Mouse (Mus musculus): ENCODE measurements around the gene Mavs. TPM values are rescaled to one million over a fixed set of nuclear protein-coding genes. Genes with fewer than 3 reads are reported as not detected.
A peak's percentile ranks its signal among the peaks of the same experiment; 100 is the strongest.
"Not testable (repeated sequence)": the region's sequence is repeated elsewhere in the genome, so short reads cannot be mapped to it uniquely, and the experiment has no call there.

Mavs gene
- polyA plus RNA-seq, 1 experiment from 2014 or later: 7.9 TPM

- no peak overlapping the region for H3K9ac ChIP-seq
- no peak overlapping the region for H3K4me2 ChIP-seq
- no peak overlapping the region for H3K4me3 ChIP-seq
- ATAC-seq (ENCODE audit: low FRiP score, low read depth): no peak
- 87% methylated on average over 7 of the region's 7 CpGs for WGBS
- no peaks in the 10 kb centered on the region for H3K9me3 ChIP-seq
- H3K27ac ChIP-seq (replicated peaks): no peak overlapping the region
- H3K36me3 ChIP-seq: 0 out of 2 replicates have a peak, but pooled peaks cover 5% of the 10 kb centered on the region
- no peaks in the 10 kb centered on the region for H3K27me3 ChIP-seq
- H3K4me1 ChIP-seq (replicated peaks): peaks cover 6% of the 10 kb centered on the region
These were observed 17.7 kb upstream of the Mavs start for GRCm38 (mm10) chr2:131215941-131216858.

DNA sequence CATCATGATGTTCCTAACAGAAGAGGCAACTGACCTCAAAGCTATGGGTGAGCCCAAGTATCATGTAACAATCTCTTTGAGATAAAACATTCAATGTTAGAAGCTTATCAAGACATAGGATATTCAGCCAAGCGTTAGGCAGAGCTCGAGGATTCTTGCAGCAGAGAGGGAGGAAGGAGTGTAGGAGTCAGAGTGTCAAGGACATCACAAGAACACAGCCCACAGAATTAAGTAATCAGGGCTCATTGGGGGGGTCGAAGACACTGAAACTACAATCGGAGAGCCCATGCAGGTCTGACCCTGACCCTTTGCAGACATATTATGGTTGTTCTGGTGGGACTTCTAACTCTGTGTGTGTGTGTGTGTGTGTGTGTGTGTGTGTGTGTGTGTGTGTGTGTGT lies 13.8 kb upstream of the Mavs start:
- 86% methylated on average over 4 of the region's 4 CpGs for whole genome bisulfite sequencing
- Histone ChIP-seq H3K27me3 (no peaks in the 10 kb centered on the region), H3K9me3 (no peaks in the 10 kb centered on the region), H3K36me3 (no peaks in the 10 kb centered on the region), H3K4me1 (replicated peaks) (no peaks in the 10 kb centered on the region), H3K27ac (replicated peaks) (no peak overlapping the region), H3K4me2 (no peak overlapping the region), H3K4me3 (no peak overlapping the region), H3K9ac (no peak overlapping the region)
- no peak for ATAC-seq (ENCODE audit: low FRiP score, low read depth)

DNA sequence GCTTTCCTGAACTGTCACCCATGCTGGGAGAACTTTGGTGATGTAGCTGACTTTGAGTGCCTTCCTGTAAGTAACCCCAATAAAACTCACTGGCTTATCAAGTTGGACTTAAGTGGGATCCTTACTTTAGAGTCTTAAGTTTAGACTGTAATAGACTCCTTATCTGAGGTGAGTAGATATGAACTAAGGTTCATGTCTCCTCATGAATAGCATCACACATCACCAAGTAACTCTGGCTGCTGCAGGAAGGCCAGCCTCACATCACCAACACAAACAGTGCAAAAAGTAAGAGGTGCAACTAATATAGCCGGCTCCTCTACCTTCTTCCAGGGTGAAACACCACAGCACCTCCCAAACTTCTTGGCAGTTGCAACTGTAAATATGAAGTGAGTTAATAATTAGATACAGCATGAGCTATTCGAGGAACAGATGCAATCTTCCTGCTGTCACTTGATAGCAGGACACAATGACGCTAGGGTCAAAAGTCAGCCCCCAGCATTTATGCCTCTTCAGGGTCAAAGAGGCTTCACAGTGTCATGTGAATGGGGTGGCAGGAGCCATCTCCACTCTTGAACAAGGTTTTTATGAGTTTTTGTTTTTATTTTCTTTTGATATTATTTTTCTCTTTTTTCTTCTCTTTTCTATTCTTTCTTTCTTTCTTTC lies 11.9 kb upstream of the Mavs start:
- WGBS: 79% methylated on average over 3 of the region's 3 CpGs
- Histone ChIP-seq H3K4me3 (no peak overlapping the region), H3K27me3 (no peaks in the 10 kb centered on the region), H3K36me3 (no peaks in the 10 kb centered on the region), H3K9ac (no peak overlapping the region), H3K4me2 (no peak overlapping the region), H3K4me1 (replicated peaks) (no peaks in the 10 kb centered on the region), H3K9me3 (no peaks in the 10 kb centered on the region), H3K27ac (replicated peaks) (no peak overlapping the region)
- ATAC-seq (ENCODE audit: low FRiP score, low read depth): no peak

GRCm38 (mm10) chr2:131222562-131222961 lies 11.3 kb upstream of the Mavs start:
- no peaks in the 10 kb centered on the region for H3K9me3 ChIP-seq
- no peaks in the 10 kb centered on the region for H3K36me3 ChIP-seq
- no peaks in the 10 kb centered on the region for H3K27me3 ChIP-seq
- H3K4me2 ChIP-seq: no peak overlapping the region
- 50% methylated on average over 5 of the region's 5 CpGs for WGBS
- no peaks in the 10 kb centered on the region for H3K4me1 ChIP-seq (replicated peaks)
- H3K9ac ChIP-seq: no peak overlapping the region
- H3K27ac ChIP-seq (replicated peaks): no peak overlapping the region
- no peak overlapping the region for H3K4me3 ChIP-seq
- ATAC-seq (ENCODE audit: low FRiP score, low read depth): no peak

- no peaks in the 10 kb centered on the region for H3K27me3 ChIP-seq
- H3K4me3 ChIP-seq: no peak overlapping the region
- 55% methylated on average over 1 of the region's 1 CpGs for WGBS
- H3K4me2 ChIP-seq: no peak overlapping the region
- no peaks in the 10 kb centered on the region for H3K4me1 ChIP-seq (replicated peaks)
- ATAC-seq (ENCODE audit: low FRiP score, low read depth): no peak
- H3K9ac ChIP-seq: no peak overlapping the region
- H3K9me3 ChIP-seq: no peaks in the 10 kb centered on the region
- no peaks in the 10 kb centered on the region for H3K36me3 ChIP-seq
- no peak overlapping the region for H3K27ac ChIP-seq (replicated peaks)
These were observed 10.3 kb upstream of the Mavs start for GRCm38 (mm10) chr2:131223569-131223968.

- H3K4me3 ChIP-seq: no peak overlapping the region
These were observed 8.7 kb upstream of the Mavs start for GRCm38 (mm10) chr2:131225178-131225577.

DNA sequence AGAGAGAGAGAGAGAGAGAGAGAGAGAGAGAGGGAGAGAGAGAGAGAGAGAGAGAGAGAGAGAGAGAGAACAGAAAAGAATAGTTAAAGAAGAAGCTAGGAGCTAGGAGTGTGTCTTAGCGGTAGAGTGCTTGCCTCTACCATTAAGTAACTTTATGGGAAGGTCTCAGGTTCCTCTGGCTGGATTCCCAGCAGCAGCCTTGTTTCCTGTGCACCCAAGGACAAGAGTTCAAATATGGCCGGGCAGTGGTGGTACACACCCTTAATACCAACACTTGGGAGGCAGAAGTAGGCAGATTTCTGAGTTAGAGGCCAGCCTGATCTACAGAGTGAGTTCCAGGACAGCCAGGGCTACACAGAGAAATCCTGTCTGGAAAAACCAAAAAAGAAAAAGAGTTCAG lies 7.2 kb upstream of the Mavs start:
- not testable (repeated sequence) for H3K9ac ChIP-seq; H3K36me3 ChIP-seq; ATAC-seq (ENCODE audit: low FRiP score, low read depth); H3K9me3 ChIP-seq; H3K4me1 ChIP-seq (replicated peaks); H3K4me2 ChIP-seq; H3K4me3 ChIP-seq; H3K27me3 ChIP-seq; H3K27ac ChIP-seq (replicated peaks)
- 83% methylated on average over 2 of the region's 2 CpGs for WGBS

More at GRCm38 (mm10) chr2:131225178-131225577, 8.7 kb upstream of the Mavs start:
- no peaks in the 10 kb centered on the region for H3K9me3 ChIP-seq
- no peaks in the 10 kb centered on the region for H3K4me1 ChIP-seq (replicated peaks)
- no peaks in the 10 kb centered on the region for H3K36me3 ChIP-seq
- no peak for ATAC-seq (ENCODE audit: low FRiP score, low read depth)
- H3K9ac ChIP-seq: no peak overlapping the region
- no peaks in the 10 kb centered on the region for H3K27me3 ChIP-seq
- no peak overlapping the region for H3K27ac ChIP-seq (replicated peaks)
- WGBS: 86% methylated on average over 6 of the region's 6 CpGs
- no peak overlapping the region for H3K4me2 ChIP-seq

DNA sequence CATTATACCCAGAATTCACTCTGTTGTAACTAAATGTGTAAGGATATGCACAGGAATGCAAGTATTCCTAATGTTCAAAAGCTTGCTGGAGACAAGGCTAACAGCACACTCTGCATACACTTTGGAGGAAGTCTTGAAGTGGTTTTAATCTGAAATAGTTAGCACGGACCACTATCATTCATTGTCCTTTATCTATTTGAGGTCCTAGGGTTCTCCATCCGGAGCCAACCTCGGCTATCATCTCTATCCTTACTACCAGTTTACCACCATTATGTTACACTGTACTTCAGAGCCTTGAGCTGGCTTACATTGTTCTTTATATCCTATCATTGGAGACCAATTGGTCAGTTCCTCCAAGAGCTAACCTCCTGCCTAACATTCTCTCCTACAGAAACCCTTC lies 6.6 kb upstream of the Mavs start:
- no peaks in the 10 kb centered on the region for H3K27me3 ChIP-seq
- no peak overlapping the region for H3K4me2 ChIP-seq
- H3K4me3 ChIP-seq: no peak overlapping the region
- no peak for ATAC-seq (ENCODE audit: low FRiP score, low read depth)
- H3K4me1 ChIP-seq (replicated peaks): no peaks in the 10 kb centered on the region
- 89% methylated on average over 3 of the region's 3 CpGs for WGBS
- H3K36me3 ChIP-seq: no peaks in the 10 kb centered on the region
- H3K9ac ChIP-seq: no peak overlapping the region
- H3K9me3 ChIP-seq: no peaks in the 10 kb centered on the region
- no peak overlapping the region for H3K27ac ChIP-seq (replicated peaks)

- Histone ChIP-seq H3K9me3 (no peaks in the 10 kb centered on the region), H3K4me1 (replicated peaks) (peaks cover 20% of the 10 kb centered on the region), H3K4me2 (no peak overlapping the region), H3K9ac (no peak overlapping the region), H3K36me3 (no peaks in the 10 kb centered on the region), H3K27ac (replicated peaks) (no peak overlapping the region), H3K27me3 (no peaks in the 10 kb centered on the region), H3K4me3 (no peak overlapping the region)
- 90% methylated on average over 2 of the region's 2 CpGs for WGBS
- no peak for ATAC-seq (ENCODE audit: low FRiP score, low read depth)
These were observed 1.3 kb upstream of the Mavs start for GRCm38 (mm10) chr2:131232558-131232957.

GRCm38 (mm10) chr2:131234127-131234650 lies 326 bp downstream of the Mavs start:
- no peak overlapping the region for H3K27ac ChIP-seq (replicated peaks)
- no peaks in the 10 kb centered on the region for H3K36me3 ChIP-seq
- peak overlapping the region; percentile 37 for H3K9ac ChIP-seq
- peak overlapping the region; percentile 83 for H3K4me2 ChIP-seq
- peak overlapping the region; percentile 47 for H3K4me3 ChIP-seq
- peaks cover 20% of the 10 kb centered on the region for H3K4me1 ChIP-seq (replicated peaks)
- ATAC-seq (ENCODE audit: low FRiP score, low read depth): peak; percentile 20; the same call in 1 of the 2 replicates
- H3K27me3 ChIP-seq: no peaks in the 10 kb centered on the region
- whole genome bisulfite sequencing: 12% methylated on average over 28 of the region's 28 CpGs
- H3K9me3 ChIP-seq: no peaks in the 10 kb centered on the region

- H3K27ac ChIP-seq (replicated peaks): no peak overlapping the region
- no peak for ATAC-seq (ENCODE audit: low FRiP score, low read depth)
- no peaks in the 10 kb centered on the region for H3K9me3 ChIP-seq
- 81% methylated on average over 7 of the region's 7 CpGs for WGBS
- no peak overlapping the region for H3K9ac ChIP-seq
- peak overlapping the region; percentile 47; the same call in 1 of the 2 replicates for H3K4me3 ChIP-seq
- peak overlapping the region; percentile 83 for H3K4me2 ChIP-seq
- no peaks in the 10 kb centered on the region for H3K36me3 ChIP-seq
- H3K4me1 ChIP-seq (replicated peaks): peaks cover 20% of the 10 kb centered on the region
- no peaks in the 10 kb centered on the region for H3K27me3 ChIP-seq
These were observed 1.2 kb downstream of the Mavs start for GRCm38 (mm10) chr2:131234970-131235635.

- Histone ChIP-seq H3K36me3 (no peaks in the 10 kb centered on the region), H3K9me3 (no peaks in the 10 kb centered on the region), H3K4me2 (no peak overlapping the region), H3K4me3 (no peak overlapping the region), H3K27ac (replicated peaks) (no peak overlapping the region), H3K27me3 (no peaks in the 10 kb centered on the region), H3K4me1 (replicated peaks) (no peaks in the 10 kb centered on the region), H3K9ac (no peak overlapping the region)
- no peak for ATAC-seq (ENCODE audit: low FRiP score, low read depth)
These were observed 8.3 kb downstream of the Mavs start for GRCm38 (mm10) chr2:131242180-131242579.
